Mouse (Mus musculus) heart, embryonic 12.5 days (tissue): ENCODE measurements around the gene Neurl1a. TPM values are rescaled to one million over a fixed set of nuclear protein-coding genes. Genes with fewer than 3 reads are reported as not detected.
A peak's percentile ranks its signal among the peaks of the same experiment; 100 is the strongest.

Source experiments
- ATAC-seq: fragments of 200-750 bp; cut with Nextera tagmentation; 2 replicates; pipeline ENCODE4 v1.8.0; 2017; ENCODE audit warnings: moderate TSS enrichment, moderate library complexity; ENCODE audit not compliant: insufficient number of reproducible peaks, low FRiP score
- H3K27ac ChIP-seq: fragments of 300-500 bp; sonication (generic); 2 replicates; pipeline ENCODE4 v1.5.1; 2016; ENCODE audit warnings: mild to moderate bottlenecking, moderate library complexity; ENCODE audit not compliant: poor library complexity, severe bottlenecking
- H3K27me3 ChIP-seq: fragments of 300-500 bp; sonication (generic); replicated peaks from 2 replicates; pipeline ENCODE4 v1.6.1; 2016; ENCODE audit warnings: mild to moderate bottlenecking, moderate library complexity
- H3K36me3 ChIP-seq: fragments of 300-500 bp; sonication (generic); 2 replicates; pipeline ENCODE4 v1.6.1; 2016; ENCODE audit warnings: mild to moderate bottlenecking, moderate library complexity
- H3K4me1 ChIP-seq: fragments of 300-500 bp; sonication (generic); replicated peaks from 2 replicates; pipeline ENCODE4 v1.6.1; 2016; ENCODE audit warnings: mild to moderate bottlenecking
- H3K4me2 ChIP-seq: fragments of 300-500 bp; sonication (generic); 2 replicates; pipeline ENCODE4 v1.6.1; 2016; ENCODE audit warnings: mild to moderate bottlenecking, moderate library complexity
- H3K4me3 ChIP-seq: fragments of 300-500 bp; sonication (generic); 2 replicates; pipeline ENCODE4 v1.5.1; 2016; ENCODE audit warnings: mild to moderate bottlenecking
- H3K9ac ChIP-seq: fragments of 300-500 bp; sonication (generic); 2 replicates; pipeline ENCODE4 v1.6.1; 2016; ENCODE audit warnings: mild to moderate bottlenecking, moderate library complexity
- H3K9me3 ChIP-seq: fragments of 300-500 bp; sonication (generic); replicated peaks from 2 replicates; pipeline ENCODE4 v1.6.1; 2016; ENCODE audit warnings: mild to moderate bottlenecking, moderate library complexity
- WGBS: fragments of 180-500 bp; shearing (Covaris S2); methylation state at CpG from one replicate; pipeline ENCODE4 v1.1.7; 2016; 5-methylcytosine and 5-hydroxymethylcytosine counted together
- polyA plus RNA-seq: library from polyadenylated mRNA; unstranded; fragments of >200 nt; fragmentation: Nextera tagmentation; extraction: Ambion mirVana; gene quantifications from 2 replicates; pipeline ENCODE4 v1.2.1, GENCODE M21; 2016

The Neurl1a gene
- polyA plus RNA-seq, 1 experiment from 2014 or later: 2.3 TPM

DNA sequence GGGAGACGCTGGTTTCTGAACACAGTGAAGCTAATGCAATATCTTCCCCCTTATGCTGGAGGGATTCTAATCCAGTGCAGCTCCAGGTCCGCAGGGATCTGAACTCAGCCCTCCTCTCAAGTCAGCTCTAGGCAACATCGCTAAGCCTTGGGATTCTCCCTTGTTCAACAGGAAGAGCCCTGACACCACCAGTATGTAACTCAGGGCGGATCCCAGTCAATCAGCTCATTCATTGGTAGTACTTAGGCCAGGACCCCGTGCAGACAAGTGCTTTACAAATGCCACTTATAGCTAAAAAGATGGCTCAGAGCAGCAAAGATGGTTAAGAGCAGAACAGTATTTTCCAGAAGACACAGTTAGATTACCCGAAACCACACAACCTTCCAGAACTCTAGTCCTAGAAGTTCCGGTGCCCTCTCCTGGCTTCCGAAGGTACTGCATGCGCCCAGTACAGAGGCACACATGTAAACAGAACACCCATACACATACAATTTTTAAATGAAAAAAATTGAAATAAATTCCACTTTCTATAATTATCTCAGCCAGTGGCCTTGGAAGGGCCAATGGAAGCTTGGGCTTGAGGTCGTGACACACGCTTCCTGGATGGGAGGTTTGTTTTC is 9.7 kb upstream of the Neurl1a start:
- Histone ChIP-seq H3K4me2 (peak overlapping the region; percentile 71), H3K9ac (peak overlapping the region; percentile 52), H3K4me1 (peaks cover 9% of the 10 kb centered on the region; the same call in 1 of the 2 replicates), H3K4me3 (peak overlapping the region; percentile 32), H3K9me3 (no peaks in the 10 kb centered on the region), H3K27me3 (peaks cover 11% of the 10 kb centered on the region; the same call in 1 of the 2 replicates), H3K36me3 (no peaks in the 10 kb centered on the region), H3K27ac (no peak overlapping the region)
- no peak for ATAC-seq
- 21% methylated on average over 11 of the region's 11 CpGs for WGBS

DNA sequence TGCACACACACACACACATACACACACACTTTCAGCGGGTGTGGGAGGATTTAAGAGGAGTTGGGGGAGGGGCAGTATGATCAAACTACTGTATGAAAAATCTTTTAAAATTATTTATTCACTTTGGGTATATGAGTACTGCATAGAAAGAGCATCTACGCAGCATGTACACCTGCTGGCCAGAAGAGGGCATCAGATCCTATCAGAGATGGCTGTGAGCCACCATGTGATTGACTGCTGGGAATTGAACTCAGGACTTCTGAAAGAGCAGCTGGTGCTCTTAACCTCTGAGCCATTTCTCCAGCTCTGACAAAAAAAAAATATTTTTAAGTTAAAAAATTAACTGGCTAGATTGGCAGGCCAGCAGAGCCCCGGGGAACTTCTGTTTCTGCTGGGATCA is 4.1 kb upstream of the Neurl1a start:
- Histone ChIP-seq H3K36me3 (no peaks in the 10 kb centered on the region), H3K4me2 (no peak overlapping the region), H3K4me1 (peaks cover 4% of the 10 kb centered on the region), H3K27me3 (peaks cover 39% of the 10 kb centered on the region), H3K27ac (no peak overlapping the region), H3K9me3 (no peaks in the 10 kb centered on the region), H3K4me3 (no peak overlapping the region), H3K9ac (no peak overlapping the region)
- 51% methylated on average over 3 of the region's 3 CpGs for WGBS
- no peak for ATAC-seq

DNA sequence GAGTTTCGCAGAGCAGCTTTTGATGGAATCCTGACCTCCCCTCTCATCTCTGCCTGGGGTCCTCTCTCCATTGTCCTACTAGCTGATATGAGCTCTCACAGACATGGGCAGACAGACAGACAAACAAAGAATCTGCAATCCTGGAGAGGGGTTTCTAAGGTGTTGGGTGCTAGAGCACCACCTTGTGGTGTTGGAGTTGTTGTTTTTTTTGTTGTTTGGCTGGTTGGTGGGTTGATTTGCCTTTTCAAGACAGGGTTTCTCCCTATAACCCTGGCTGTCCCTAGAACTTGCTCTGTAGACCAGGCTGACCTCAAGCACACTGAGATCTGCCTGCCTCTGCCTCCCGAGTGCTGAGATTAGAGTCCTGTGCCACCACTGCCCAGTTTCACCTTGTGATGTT is 3.1 kb upstream of the Neurl1a start:
- no peak for ATAC-seq
- Histone ChIP-seq H3K4me1 (peaks cover 7% of the 10 kb centered on the region), H3K27ac (no peak overlapping the region), H3K36me3 (no peaks in the 10 kb centered on the region), H3K9ac (no peak overlapping the region), H3K4me2 (no peak overlapping the region), H3K4me3 (no peak overlapping the region), H3K27me3 (peaks cover 49% of the 10 kb centered on the region), H3K9me3 (no peaks in the 10 kb centered on the region)
- 47% methylated on average over 2 of the region's 2 CpGs for WGBS

DNA sequence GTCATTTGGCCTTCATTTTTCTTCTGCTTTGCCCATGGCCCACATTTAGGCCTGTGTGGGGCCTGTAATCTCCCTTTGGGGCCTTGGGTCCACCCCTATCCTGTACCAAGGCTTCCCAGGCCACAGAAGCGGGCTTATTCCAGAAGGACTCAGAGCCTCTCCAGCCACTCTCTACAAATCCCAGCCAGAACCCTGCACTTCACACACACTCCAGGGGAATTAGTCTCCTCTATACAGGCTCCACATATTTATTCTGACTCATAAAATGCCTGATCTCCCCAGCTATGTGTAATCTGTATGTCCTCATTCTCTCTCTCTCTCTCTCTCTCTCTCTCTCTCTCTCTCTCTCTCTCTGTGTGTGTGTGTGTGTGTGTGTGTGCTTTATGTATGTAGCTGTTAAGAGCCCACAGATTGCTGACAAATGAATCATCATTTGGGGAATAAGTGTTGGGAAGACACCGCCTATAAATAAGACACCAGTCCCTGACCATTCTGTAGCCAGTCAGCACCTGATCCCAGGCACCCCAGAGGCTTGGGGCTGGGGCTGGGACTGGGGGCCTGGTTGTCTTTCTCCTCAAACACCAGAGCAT is 1.6 kb upstream of the Neurl1a start:
- Histone ChIP-seq H3K36me3 (no peaks in the 10 kb centered on the region), H3K27ac (no peak overlapping the region), H3K4me3 (no peak overlapping the region), H3K9ac (no peak overlapping the region), H3K27me3 (peaks cover 60% of the 10 kb centered on the region), H3K9me3 (peaks cover 6% of the 10 kb centered on the region; the same call in 1 of the 2 replicates), H3K4me1 (peaks cover 7% of the 10 kb centered on the region), H3K4me2 (no peak overlapping the region)
- ATAC-seq: no peak
- WGBS: 67% methylated on average over 2 of the region's 2 CpGs

DNA sequence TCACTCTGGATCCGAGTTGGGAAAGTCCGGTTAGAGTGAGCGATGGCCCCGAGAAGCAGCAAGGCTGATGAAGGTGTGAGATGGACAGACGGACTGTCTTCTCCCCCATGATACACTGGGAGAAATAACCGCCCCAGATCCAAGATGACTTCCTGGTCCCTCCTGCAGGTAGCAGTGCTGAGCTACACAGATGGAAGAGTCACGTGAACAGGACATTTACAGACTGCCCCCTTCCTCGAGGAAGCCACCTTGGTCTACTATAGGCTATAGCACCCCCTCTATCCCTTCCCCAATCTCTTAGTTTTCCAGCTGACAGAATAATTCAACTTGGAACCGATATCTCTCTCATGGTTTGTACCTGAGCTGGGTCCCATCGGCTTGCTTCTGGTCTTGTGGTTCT is 619 bp upstream of the Neurl1a start:
- H3K27ac ChIP-seq: no peak overlapping the region
- peak overlapping the region; percentile 98 for H3K4me2 ChIP-seq
- 0 out of 2 replicates have a peak overlapping the region, but pooled peaks have one; percentile 76 for H3K9ac ChIP-seq
- H3K36me3 ChIP-seq: no peaks in the 10 kb centered on the region
- WGBS: 22% methylated on average over 10 of the region's 10 CpGs
- H3K4me3 ChIP-seq: peak overlapping the region; percentile 75
- H3K9me3 ChIP-seq: peaks cover 9% of the 10 kb centered on the region; the same call in 1 of the 2 replicates
- H3K4me1 ChIP-seq: peaks cover 7% of the 10 kb centered on the region
- ATAC-seq: no peak; the same call in 1 of the 2 replicates
- H3K27me3 ChIP-seq: peaks cover 56% of the 10 kb centered on the region

DNA sequence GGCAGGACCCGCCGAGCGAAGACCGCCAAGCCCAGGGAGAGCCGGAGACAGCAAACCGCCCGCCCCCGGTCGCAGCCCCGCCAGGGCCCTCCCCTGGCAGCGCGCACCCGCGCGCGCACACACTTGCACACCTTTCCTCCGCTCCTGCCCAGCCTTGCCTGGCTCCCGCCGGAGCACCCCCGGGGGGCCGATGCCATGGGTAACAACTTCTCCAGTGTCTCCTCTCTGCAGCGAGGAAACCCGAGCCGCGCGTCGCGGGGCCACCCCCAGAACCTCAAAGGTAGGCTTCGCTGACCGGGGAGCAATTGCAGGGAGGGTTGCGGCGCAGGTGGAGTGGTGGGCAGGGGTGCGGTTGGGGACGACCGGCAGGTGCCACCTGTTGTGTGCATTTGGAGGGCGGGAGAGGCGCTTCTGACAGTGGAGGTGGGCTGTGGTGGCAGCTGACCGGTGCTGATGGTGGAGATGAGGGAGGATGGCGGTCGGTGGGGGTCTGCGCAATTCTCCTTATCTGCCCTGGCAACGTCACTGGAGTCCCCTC is 721 bp downstream of the Neurl1a start:
- Histone ChIP-seq H3K36me3 (no peaks in the 10 kb centered on the region), H3K27ac (no peak overlapping the region), H3K4me1 (peaks cover 7% of the 10 kb centered on the region), H3K4me3 (peak overlapping the region; percentile 75), H3K9me3 (peaks cover 9% of the 10 kb centered on the region; the same call in 1 of the 2 replicates), H3K4me2 (peak overlapping the region; percentile 98), H3K9ac (peak overlapping the region; percentile 76), H3K27me3 (peaks cover 60% of the 10 kb centered on the region)
- peak; percentile 33; the same call in 1 of the 2 replicates for ATAC-seq
- WGBS: under 1% methylated on average over 38 of the region's 42 CpGs

DNA sequence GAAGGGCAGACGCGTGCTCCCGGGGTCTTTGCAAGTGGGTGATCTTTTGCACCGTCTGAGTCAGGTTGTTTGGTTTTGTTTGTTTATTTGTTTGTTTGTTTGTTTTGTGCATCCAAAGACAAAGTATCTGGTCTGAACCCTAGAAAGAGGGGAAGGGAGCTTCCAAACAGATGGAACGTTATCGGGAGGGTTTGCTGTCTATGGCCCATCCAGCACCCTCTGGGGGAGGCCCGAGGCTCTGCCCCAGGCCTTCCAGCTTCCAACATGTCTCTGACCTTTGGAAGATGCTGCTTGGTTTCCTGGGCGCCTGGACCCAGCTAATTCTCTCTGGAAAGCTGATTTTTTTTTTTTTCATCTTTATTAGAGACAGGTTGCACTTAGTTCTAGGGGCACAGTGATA is 1.4 kb downstream of the Neurl1a start:
- no peak overlapping the region for H3K9ac ChIP-seq
- H3K36me3 ChIP-seq: no peaks in the 10 kb centered on the region
- peaks cover 60% of the 10 kb centered on the region for H3K27me3 ChIP-seq
- no peak overlapping the region for H3K27ac ChIP-seq
- WGBS: 21% methylated on average over 8 of the region's 8 CpGs
- peaks cover 7% of the 10 kb centered on the region for H3K4me1 ChIP-seq
- peaks cover 9% of the 10 kb centered on the region; the same call in 1 of the 2 replicates for H3K9me3 ChIP-seq
- H3K4me2 ChIP-seq: peak overlapping the region; percentile 98; the same call in 1 of the 2 replicates
- no peak for ATAC-seq
- peak overlapping the region; percentile 75; the same call in 1 of the 2 replicates for H3K4me3 ChIP-seq

DNA sequence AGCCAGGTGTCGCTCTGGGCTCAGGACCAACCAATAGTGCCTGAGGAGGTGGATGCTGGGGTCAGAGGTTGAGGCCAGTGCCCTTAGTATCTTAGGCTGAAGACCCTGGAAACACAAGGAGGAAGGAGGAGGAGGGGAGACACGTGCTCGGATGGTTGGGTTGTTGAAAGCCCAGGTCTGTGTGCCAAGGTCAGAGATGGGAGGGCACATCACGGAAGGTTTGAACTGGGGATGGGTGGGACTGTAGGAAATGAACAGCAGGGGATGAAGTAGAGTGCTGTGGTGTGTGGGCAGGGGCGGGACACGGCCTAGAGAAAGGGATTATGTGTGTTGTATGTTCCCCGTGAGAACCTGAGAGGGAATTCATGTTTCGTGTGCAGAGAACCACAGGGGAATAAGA is 5.6 kb downstream of the Neurl1a start:
- no peak for ATAC-seq
- no peaks in the 10 kb centered on the region for H3K36me3 ChIP-seq
- 67% methylated on average over 8 of the region's 8 CpGs for WGBS
- H3K4me3 ChIP-seq: no peak overlapping the region
- no peak overlapping the region for H3K27ac ChIP-seq
- H3K4me2 ChIP-seq: no peak overlapping the region
- H3K9ac ChIP-seq: no peak overlapping the region
- peaks cover 30% of the 10 kb centered on the region for H3K27me3 ChIP-seq
- peaks cover 9% of the 10 kb centered on the region; the same call in 1 of the 2 replicates for H3K9me3 ChIP-seq
- peaks cover 14% of the 10 kb centered on the region for H3K4me1 ChIP-seq

DNA sequence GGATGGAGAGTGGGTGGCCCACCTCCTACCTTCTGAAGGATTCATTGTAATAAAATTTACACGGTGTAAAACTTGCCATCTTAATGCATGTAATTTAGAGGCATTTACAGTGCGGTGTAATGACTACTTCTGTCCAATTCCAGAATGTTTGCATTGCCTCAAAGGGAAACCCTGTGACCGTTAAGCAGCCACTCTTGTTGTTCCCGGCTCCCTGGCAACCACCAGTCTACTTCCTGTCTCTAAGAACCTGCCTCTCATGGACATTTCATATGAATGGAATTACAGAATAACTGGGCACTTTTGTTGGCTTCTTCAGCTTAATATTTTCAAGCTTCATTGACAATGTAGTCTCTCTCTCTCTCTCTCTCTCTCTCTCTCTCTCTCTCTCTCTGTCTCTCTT is 6.1 kb downstream of the Neurl1a start:
- Histone ChIP-seq H3K27ac (no peak overlapping the region), H3K9ac (no peak overlapping the region), H3K4me1 (peaks cover 8% of the 10 kb centered on the region), H3K27me3 (peaks cover 25% of the 10 kb centered on the region), H3K4me3 (no peak overlapping the region), H3K4me2 (no peak overlapping the region), H3K36me3 (no peaks in the 10 kb centered on the region), H3K9me3 (peaks cover 9% of the 10 kb centered on the region; the same call in 1 of the 2 replicates)
- ATAC-seq: no peak
- 60% methylated on average over 4 of the region's 4 CpGs for WGBS

DNA sequence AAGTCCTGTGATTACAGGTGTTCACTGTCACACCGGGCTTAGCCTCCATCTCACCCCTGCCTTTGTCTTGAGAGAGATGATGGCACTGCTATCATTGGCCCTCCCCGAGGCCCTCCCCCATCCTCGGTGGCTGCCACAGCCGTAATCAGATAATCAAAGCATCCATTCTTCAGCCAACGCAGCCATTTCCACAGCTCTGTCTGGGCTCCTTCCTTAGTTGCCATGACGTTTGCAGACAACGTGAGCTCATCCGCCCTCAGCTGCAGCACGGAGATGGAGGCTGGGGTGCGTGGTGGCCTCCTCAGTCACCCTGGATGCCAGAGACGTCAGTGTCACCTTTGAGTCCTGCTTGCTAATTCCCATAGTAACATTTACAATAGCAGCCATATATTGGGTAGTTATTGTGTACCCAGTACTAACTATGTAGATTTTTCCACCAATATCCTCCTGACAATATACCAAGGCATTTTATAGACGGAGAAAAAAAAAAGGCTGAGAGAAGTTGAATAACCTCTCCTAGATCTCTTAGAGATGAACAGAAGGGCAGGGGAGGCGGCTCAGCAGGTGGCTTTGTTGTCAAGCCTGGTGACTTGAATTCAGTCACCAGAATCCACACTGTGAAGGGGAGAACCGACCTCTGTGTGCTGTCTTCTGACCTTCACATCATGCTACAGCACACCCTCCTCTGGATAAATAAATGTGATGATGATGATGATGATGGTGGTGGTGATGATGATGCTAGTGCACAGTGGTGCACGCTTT is 8.1 kb downstream of the Neurl1a start:
- ATAC-seq: no peak
- H3K27me3 ChIP-seq: peaks cover 7% of the 10 kb centered on the region; the same call in 1 of the 2 replicates
- WGBS: 41% methylated on average over 15 of the region's 15 CpGs
- H3K4me3 ChIP-seq: no peak overlapping the region
- H3K4me1 ChIP-seq: peaks cover 8% of the 10 kb centered on the region
- peaks cover 5% of the 10 kb centered on the region; the same call in 1 of the 2 replicates for H3K9me3 ChIP-seq
- no peak overlapping the region for H3K27ac ChIP-seq
- H3K36me3 ChIP-seq: no peaks in the 10 kb centered on the region
- no peak overlapping the region for H3K9ac ChIP-seq
- H3K4me2 ChIP-seq: no peak overlapping the region
